Mouse (Mus musculus): ENCODE data around the gene Ryr2.

- TF ChIP-seq MYOG (IDR thresholded peaks at IDR 0.05; ENCODE audit: control insufficient read depth, extremely low read depth, insufficient read length), result no peak
- no peak for TF ChIP-seq CTCF (IDR thresholded peaks at IDR 0.05; ENCODE audit: control insufficient read depth, insufficient read depth, insufficient read length)
- TF ChIP-seq MAX (IDR thresholded peaks at IDR 0.05), result no peak
- TF ChIP-seq USF1 (IDR thresholded peaks at IDR 0.05; ENCODE audit: low read depth), result no peak
These were observed 236.8 kb downstream of the Ryr2 start for GRCm38 (mm10) chr13:11869971-11870370.
